Mouse (Mus musculus): ENCODE measurements around the gene Gm9603. TPM values are rescaled to one million over a fixed set of nuclear protein-coding genes. Genes with fewer than 3 reads are reported as not detected.
"Not testable (repeated sequence)": the region's sequence is repeated elsewhere in the genome, so short reads cannot be mapped to it uniquely, and the experiment has no call there.

Gene Gm9603
- polyA plus RNA-seq (2014; fragmentation: Nextera tagmentation; extraction: Ambion mirVana): not detected in 2 replicates

DNA sequence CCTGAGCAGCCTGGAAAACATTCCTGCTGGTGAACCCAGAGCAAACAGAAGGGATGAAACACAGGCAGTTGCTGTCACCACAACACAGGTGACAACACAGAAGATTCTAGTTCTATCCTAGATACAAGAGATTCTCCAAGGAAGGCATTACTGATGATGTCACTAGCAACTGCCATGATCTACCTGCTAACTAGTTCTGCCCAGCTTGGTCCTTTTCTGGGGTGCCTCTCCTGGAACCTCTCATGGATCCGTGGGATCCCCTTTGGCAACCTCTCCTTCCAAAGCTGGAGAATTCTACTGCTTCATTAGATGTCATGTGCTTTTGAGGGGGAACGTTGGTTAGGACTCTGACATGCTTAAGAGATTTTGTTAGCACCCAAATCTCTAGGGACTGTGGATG lies at the start of gene Gm9603:
Gm9603 (minus strand) TSS at position 101 of the 400 bp plus-strand sequence.
- not testable (repeated sequence) for H3K27ac ChIP-seq (ENCODE audit: low read depth, low read length); ATAC-seq (replicated peaks; ENCODE audit: low FRiP score); H3K27me3 ChIP-seq (replicated peaks; ENCODE audit: control insufficient read depth, insufficient read depth, low read length); H3K4me1 ChIP-seq (replicated peaks; ENCODE audit: control insufficient read depth, insufficient read depth, low read length); H3K4me3 ChIP-seq (ENCODE audit: low read depth, low read length); H3K9me3 ChIP-seq (ENCODE audit: control insufficient read depth, low read length); H3K36me3 ChIP-seq (ENCODE audit: control insufficient read depth, insufficient read depth, low read length); DNase-seq (ENCODE audit: low spot score); H3K4me2 ChIP-seq; H3K9ac ChIP-seq (ENCODE audit: low read depth, low read length)
- no CpG with 5 or more reads among the region's 2 CpGs for WGBS

DNA sequence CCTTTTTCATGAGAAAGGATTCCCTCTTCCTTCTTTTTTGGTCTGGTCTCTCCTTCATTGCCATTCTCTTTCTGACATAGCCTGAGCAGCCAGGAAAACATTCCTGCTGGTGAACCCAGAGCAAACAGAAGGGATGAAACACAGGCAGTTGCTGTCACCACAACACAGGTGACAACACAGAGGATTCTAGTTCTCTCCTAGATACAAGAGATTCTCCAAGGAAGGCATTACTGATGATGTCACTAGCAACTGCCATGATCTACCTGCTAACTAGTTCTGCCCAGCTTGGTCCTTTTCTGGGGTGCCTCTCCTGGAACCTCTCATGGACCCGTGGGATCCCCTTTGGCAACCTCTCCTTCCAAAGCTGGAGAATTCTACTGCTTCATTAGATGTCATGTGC lies 54.3 kb downstream of the Gm9603 start, which contains the start of gene Gm8265:
Gm8265 (minus strand) TSS at position 101 of the 400 bp plus-strand sequence.
- not testable (repeated sequence) for H3K27ac ChIP-seq (ENCODE audit: low read depth, low read length); H3K9ac ChIP-seq (ENCODE audit: low read depth, low read length); H3K27me3 ChIP-seq (replicated peaks; ENCODE audit: control insufficient read depth, insufficient read depth, low read length); H3K4me2 ChIP-seq; H3K4me3 ChIP-seq (ENCODE audit: low read depth, low read length); H3K9me3 ChIP-seq (ENCODE audit: control insufficient read depth, low read length); DNase-seq (ENCODE audit: low spot score); H3K4me1 ChIP-seq (replicated peaks; ENCODE audit: control insufficient read depth, insufficient read depth, low read length); ATAC-seq (replicated peaks; ENCODE audit: low FRiP score); H3K36me3 ChIP-seq (ENCODE audit: control insufficient read depth, insufficient read depth, low read length)
- no CpG with 5 or more reads among the region's 1 CpGs for WGBS

Other genes with a start within 250 kb of the Gm9603 start
- gene Gm3194, start 232.0 kb downstream of the Gm9603 start, polyA plus RNA-seq (2014; fragmentation: Nextera tagmentation; extraction: Ambion mirVana): 0.21 TPM in 1 of 2 replicates, not detected in the other
- gene Gm8246, start 209.6 kb downstream of the Gm9603 start, polyA plus RNA-seq (2014; fragmentation: Nextera tagmentation; extraction: Ambion mirVana): not detected in 2 replicates
- gene Gm3187, start 203.2 kb downstream of the Gm9603 start, polyA plus RNA-seq (2014; fragmentation: Nextera tagmentation; extraction: Ambion mirVana): not detected in 2 replicates
- gene Gm3488, start 185.8 kb downstream of the Gm9603 start, polyA plus RNA-seq (2014; fragmentation: Nextera tagmentation; extraction: Ambion mirVana): 0.16 and 0.18 TPM in 2 replicates
- gene Gm3532, start 149.0 kb downstream of the Gm9603 start, polyA plus RNA-seq (2014; fragmentation: Nextera tagmentation; extraction: Ambion mirVana): not detected in 2 replicates
- gene Gm8265, start 54.4 kb downstream of the Gm9603 start, polyA plus RNA-seq (2014; fragmentation: Nextera tagmentation; extraction: Ambion mirVana): not detected in 2 replicates
- gene Gm3373, start 54.1 kb upstream of the Gm9603 start, polyA plus RNA-seq (2014; fragmentation: Nextera tagmentation; extraction: Ambion mirVana): not detected in 2 replicates
- gene Gm3383, start 120.5 kb upstream of the Gm9603 start, polyA plus RNA-seq (2014; fragmentation: Nextera tagmentation; extraction: Ambion mirVana): 0.32 TPM in 1 of 2 replicates, not detected in the other
- gene Gm3424, start 142.9 kb upstream of the Gm9603 start, polyA plus RNA-seq (2014; fragmentation: Nextera tagmentation; extraction: Ambion mirVana): not detected in 2 replicates
- 0.16 TPM in 1 of 2 replicates, not detected in the other for gene Gm8237, start 192.9 kb upstream of the Gm9603 start, polyA plus RNA-seq (2014; fragmentation: Nextera tagmentation; extraction: Ambion mirVana)